Mouse (Mus musculus) brown adipose tissue, adult 24 weeks (tissue): ENCODE results near the gene Ddah1. TPM values are rescaled to one million over a fixed set of nuclear protein-coding genes. Genes with fewer than 3 reads are reported as not detected.

Experiments used
- H3K27ac ChIP-seq: fragments of 200-500 bp; replicated peaks from 2 replicates; pipeline ENCODE4 v1.5.1; 2012; ENCODE audit warnings: low read depth, mild to moderate bottlenecking, low read length
- H3K4me1 ChIP-seq: fragments of 200-500 bp; 2 replicates; pipeline ENCODE4 v1.6.1; 2012; ENCODE audit warnings: low read length, mixed read lengths; ENCODE audit not compliant: control insufficient read depth, insufficient read depth, insufficient read length
- H3K4me3 ChIP-seq: fragments of 200-500 bp; 2 replicates; pipeline ENCODE4 v1.5.1; 2012; ENCODE audit warnings: low read depth, mild to moderate bottlenecking, low read length, moderate library complexity; ENCODE audit not compliant: insufficient read depth
- polyA plus RNA-seq: library from polyadenylated mRNA; stranded (reverse); fragments of >200 nt; gene quantifications from 2 replicates; pipeline ENCODE4 v1.2.4, GENCODE M21; 2012; ENCODE audit not compliant: missing spikeins, insufficient read depth, insufficient read length

Ddah1 gene
- 0.59 and 1.3 TPM in 2 replicates for polyA plus RNA-seq

DNA sequence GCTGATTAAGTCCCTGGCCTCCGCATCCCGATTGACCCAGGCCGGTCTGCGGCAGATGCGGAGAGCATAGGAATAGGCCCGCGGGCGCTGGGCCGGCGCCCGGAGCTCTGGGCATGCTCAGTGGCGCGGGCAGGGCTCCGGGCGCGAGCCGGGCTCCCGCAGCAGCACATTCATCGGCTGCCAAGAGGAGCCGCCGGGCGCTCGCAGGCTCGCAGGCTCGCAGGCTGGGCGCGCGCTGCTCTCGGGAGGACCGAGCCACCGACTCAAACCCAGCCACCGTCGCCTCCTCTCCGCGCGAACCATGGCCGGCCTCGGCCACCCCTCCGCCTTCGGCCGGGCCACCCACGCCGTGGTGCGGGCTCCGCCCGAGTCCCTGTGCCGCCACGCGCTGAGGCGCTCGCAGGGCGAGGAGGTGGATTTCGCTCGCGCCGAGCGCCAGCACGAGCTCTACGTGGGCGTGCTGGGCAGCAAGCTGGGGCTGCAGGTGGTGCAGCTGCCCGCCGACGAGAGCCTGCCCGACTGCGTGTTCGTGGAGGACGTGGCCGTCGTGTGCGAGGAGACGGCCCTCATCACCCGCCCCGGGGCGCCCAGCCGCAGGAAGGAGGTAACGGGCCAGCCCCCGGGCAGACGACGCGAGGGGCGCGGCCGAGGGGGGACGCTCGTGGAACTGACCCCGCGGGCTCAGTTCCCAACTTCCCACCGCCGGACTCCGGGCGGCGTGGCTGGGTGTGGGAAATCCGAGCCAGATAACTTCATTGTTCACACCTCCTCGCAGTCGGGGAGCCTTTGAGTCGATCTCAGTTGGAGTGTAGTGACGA is at the start of gene Ddah1:
TSS of gene Ddah1 (plus strand) at position 115 of the 818 bp plus-strand sequence.
- peaks cover 5% of the 10 kb centered on the region; the same call in 1 of the 2 replicates for H3K4me1 ChIP-seq
- peak within 1 kb of the TSS; percentile 20 for H3K27ac ChIP-seq
- peak within 1 kb of the TSS; percentile 57 for H3K4me3 ChIP-seq

DNA sequence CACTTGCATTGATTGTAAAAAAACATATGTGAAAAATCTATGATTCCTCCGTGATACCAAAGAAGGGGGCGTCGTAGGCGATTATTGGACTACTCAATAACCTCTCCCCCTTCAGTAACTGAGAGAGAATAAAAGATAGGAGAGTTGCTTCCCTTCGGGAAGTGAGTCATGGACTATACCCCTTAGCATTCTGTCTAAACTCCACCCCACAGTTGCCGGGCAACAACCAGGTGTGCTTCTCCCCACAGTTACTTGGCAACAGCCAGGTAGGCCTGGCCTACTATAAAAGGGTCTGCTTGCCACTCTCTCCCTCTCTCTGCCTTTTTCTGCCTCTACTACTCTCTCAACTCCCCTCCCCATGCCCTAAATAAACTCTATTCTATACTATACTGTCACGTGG is 42.6 kb upstream of the Ddah1 start:
- Histone ChIP-seq H3K4me1 (peaks cover 4% of the 10 kb centered on the region; the same call in 1 of the 2 replicates), H3K27ac (no peak overlapping the region), H3K4me3 (no peak overlapping the region)

DNA sequence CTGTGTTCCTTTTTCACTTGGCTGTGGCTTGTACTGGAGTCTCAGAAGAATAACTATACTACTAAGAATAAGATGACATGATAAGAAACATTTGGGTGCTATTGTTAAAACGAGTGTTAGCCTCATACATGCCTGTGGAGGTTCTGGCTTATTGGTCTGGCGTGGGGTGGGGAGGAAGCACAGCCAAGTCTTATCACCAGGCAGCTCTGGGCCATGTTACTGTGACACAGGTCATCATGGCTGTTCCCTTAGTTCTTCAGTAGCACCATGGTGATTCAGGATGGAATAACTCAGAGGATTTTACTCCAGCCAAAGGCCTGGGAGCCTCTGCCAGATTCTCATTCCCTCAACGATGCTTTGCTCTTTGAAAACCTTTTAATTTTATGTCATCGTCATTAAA is 38.8 kb upstream of the Ddah1 start:
- Histone ChIP-seq H3K4me3 (no peak overlapping the region), H3K27ac (peak overlapping the region; percentile 74), H3K4me1 (peaks cover 4% of the 10 kb centered on the region; the same call in 1 of the 2 replicates)

DNA sequence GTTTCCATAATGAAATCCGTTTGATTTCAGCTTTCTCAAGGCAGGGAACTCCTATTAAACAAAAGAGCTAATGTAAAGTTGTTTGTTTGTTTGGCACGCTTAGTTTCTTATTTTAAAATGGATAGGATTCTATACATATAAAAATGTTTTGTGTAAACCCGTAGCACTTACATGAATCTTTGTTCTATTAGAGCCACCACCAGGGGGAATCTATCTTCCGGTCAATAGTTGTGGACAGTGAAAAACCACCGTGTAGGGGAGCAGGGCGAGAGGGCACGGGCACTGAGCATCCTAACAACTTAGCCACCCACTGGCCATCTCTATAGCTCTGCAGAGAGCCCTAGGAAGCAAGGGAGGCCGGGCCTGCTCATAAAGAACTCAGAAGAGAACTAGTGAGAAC is 33.4 kb upstream of the Ddah1 start:
- H3K27ac ChIP-seq = no peak overlapping the region

DNA sequence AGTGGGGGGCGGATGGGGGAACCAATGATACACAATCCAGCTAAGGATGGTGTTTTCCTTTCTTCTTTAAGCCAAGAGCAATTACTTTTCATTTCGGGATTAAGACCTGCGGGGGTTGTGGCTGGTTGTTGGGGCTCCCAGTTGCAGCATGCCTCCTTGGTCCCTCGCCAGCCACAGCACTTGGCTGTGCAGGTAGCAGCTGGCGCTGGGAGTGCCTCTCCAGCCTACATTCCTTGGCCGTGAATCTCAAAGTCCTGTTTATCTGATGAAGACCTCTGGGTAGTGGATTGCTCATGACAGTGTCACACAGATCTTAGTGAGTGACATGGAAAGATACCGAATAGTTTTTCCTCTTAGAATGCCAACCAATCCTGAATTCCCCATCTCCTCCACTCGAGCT is 30.1 kb upstream of the Ddah1 start:
- Histone ChIP-seq H3K27ac (no peak overlapping the region), H3K4me1 (no peaks in the 10 kb centered on the region), H3K4me3 (no peak overlapping the region)

More for the DNA sequence above, 33.4 kb upstream of the Ddah1 start:
- Histone ChIP-seq H3K4me3 (no peak overlapping the region), H3K4me1 (no peaks in the 10 kb centered on the region)

DNA sequence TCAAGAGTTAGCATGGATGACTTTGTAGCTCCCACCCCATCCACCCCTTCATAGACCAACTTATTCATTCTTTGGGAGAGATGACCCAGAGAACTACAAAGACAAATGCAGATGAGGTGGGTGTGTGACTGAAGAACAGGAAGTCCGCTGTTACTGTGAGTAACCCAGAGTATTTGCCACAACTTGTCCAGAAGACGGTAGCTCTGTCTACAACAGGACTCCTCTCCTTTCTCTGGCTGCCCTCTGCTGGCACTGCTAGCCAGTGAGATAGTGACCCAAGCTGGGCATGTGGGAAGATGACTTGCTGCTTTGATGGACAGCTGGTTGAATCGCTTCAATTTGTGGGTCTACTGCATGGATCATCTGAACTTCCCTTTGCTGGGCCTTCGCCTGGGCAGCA is 28.9 kb upstream of the Ddah1 start:
- no peak overlapping the region for H3K27ac ChIP-seq
- H3K4me1 ChIP-seq = no peaks in the 10 kb centered on the region
- H3K4me3 ChIP-seq = no peak overlapping the region

DNA sequence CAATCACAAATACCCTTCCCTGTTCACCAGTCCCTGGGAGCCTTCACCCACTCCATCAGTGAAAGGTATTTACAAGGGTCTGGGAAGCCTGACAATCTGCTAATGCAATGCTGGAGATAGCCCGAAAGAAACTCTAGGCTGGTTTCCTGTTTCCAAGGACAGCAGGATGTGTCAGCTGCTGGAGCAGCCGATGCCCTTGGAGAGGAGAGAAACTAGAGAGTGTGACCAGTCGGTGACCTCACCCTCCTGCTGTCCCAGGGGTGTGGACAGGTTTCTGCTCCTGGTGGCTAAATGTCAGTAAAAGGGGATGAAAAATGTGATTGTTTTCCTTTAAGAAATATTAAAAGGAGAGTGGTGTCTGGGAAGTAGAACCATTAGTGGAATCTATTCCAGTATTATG is 28.4 kb upstream of the Ddah1 start:
- H3K4me1 ChIP-seq = no peaks in the 10 kb centered on the region
- H3K4me3 ChIP-seq = no peak overlapping the region
- H3K27ac ChIP-seq = no peak overlapping the region

DNA sequence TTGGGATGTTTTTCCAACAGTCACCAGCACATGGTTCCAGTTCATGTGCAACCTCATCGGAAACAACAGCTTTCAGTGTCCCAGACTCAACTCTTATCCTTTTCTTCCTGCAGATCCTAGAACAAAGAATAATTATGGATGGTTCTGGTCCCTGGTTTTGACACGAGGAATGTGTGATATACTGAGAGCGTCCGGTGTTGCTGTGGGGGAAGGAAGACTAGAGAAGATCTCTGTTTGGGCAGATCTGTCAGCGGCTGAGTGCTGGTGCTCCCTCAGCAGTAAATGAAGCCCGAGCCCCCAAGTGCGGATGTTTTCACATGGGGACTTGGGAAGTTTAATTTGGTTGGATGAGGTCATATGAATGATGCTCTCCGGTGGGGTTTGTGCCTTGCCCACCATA is 23.6 kb upstream of the Ddah1 start:
- no peaks in the 10 kb centered on the region for H3K4me1 ChIP-seq
- no peak overlapping the region for H3K4me3 ChIP-seq
- no peak overlapping the region for H3K27ac ChIP-seq

DNA sequence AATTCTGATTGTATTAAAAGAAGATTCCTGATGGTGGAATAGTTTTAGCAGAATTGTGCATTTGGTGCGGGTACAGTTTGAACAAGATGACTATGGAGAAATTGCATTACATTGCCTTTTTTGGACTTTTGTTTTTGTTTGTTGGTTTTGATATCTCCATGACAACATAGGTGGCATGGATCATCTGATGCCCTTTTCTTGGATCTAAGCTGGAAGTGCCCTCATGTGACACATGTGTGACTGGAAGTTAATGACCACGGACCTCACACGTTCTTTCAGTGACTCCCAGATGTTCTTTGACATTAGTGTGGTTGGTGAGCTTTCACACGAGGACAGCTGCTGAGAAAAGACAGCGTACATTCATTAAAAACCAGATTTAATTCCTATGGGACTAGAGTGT is 21.9 kb upstream of the Ddah1 start:
- Histone ChIP-seq H3K4me3 (no peak overlapping the region), H3K27ac (no peak overlapping the region), H3K4me1 (no peaks in the 10 kb centered on the region)

DNA sequence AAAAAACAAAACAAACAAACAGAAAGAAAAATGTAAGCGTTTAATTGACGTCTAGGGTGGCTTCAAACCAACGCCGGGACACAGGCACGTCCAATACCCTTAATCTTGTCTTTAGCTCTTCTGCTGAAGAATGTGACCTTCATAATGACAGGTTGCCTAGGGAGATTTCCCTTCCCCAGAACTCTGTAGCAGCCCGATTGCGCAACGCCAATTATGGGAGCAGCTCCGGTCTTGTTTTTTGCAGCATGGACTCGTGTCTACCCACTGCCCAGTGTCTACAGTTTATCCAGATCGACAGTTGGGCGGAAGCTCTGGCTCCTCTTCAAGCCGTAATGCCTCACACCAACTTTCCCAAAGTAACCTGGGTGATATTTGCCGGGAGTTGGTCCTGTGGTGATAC is 19.8 kb upstream of the Ddah1 start:
- Histone ChIP-seq H3K27ac (no peak overlapping the region), H3K4me3 (no peak overlapping the region), H3K4me1 (no peaks in the 10 kb centered on the region)

DNA sequence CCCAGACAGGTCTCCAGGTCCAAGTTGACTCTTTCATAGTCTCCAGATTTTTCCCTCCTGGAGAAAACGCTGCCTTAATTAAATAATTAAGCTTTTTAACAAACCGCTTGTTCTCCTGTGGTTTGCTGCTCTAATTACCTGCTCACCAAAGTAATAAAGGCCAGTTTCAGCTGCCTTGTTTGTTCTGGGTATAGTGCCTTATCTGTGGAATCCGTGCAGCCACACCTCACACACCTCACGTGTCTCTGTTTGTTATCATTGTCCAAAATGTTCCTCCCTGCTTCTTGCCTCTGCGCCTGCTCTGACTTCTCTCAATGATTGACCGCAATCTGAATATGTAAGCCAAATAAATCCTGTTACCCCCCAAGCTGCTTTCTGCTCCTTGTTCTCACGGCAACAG is 18.6 kb upstream of the Ddah1 start:
- Histone ChIP-seq H3K27ac (no peak overlapping the region), H3K4me1 (no peaks in the 10 kb centered on the region), H3K4me3 (no peak overlapping the region)

DNA sequence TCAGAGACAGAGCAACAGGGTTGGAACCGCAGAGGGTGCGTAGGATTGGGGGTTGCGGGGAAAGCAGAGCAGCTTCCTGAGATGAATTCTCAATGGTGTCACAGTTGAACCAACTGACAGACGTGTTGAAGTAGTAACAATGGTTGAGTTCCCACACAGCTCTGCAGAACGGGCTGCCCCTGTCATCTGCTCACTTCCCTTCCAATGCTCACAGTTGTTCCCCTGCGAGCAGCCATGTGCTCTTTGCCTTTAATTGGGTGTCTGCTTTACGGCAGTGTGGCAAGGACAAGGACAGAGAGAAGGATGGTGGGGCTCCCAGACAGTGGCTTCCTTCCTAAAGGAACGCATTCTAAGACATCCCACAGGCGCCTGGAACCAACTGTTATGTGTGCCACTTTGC is 15.4 kb upstream of the Ddah1 start:
- Histone ChIP-seq H3K27ac (no peak overlapping the region), H3K4me1 (no peaks in the 10 kb centered on the region)

DNA sequence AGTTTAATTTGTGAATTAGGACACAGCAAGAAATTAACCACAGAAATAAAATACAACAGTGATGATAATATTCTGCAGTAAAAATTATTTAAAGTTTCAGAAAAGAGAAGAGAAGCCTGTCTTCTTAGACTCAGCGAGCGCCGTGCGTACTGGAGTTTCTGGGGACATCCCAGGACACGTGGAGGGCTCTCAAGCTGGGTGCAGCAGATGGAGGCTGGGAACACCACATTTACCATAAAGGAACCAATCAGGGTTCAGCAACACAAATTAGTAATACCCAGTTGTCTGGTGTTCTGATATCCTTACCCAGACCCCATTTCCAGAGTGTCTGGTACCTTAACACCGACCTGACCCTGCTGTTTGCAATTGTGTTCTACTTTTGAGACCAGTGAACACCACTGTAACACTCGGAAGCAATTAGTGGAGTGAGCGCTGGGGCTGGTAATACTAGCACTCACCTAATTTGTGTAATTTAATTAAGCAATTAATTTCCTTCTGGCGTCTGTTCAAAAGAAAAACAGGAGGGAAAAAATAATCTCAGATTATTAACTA is 14.9 kb upstream of the Ddah1 start:
- Histone ChIP-seq H3K4me3 (no peak overlapping the region), H3K4me1 (no peaks in the 10 kb centered on the region), H3K27ac (no peak overlapping the region)

More for the DNA sequence above, 15.4 kb upstream of the Ddah1 start:
- H3K4me3 ChIP-seq = no peak overlapping the region

DNA sequence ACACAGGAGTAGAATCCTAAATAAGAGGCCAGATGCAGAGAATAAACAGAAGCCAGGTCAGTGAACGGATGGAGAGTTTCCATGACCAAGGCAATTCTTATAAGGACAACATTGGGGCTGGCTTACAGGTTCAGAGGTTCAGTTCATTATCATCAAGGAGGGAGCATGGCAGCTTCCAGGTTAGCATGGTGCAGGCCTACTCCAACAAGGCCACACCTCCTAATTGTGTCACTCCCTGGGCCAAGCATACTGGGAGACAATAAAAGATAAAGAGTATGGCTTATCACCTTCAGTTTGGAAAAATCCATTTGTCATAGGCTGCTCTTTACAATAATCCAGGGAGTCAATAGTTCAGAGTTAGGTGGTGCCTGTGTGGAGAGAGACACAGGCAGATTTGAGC is 9.8 kb upstream of the Ddah1 start:
- H3K4me1 ChIP-seq = no peaks in the 10 kb centered on the region
- no peak overlapping the region for H3K27ac ChIP-seq
- H3K4me3 ChIP-seq = no peak overlapping the region

DNA sequence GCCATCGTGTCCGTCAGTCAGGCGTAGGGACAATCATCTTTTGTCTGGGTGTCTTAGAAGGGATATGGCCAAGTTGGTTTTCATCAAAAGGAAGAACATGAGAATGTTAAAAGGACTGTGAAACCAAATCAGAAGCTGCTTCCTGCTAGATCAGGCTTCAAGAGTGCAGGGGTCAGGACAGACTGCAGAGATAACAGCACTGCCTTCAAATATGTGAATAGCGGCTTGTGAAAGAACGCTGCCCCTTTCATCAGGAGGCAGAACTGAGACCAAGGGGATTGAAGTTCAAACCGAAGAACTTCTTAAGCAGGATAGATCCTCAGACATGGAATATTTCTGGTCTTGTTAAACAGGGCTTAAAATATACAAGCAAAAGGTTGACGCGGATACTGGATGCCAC is 2.0 kb upstream of the Ddah1 start:
- Histone ChIP-seq H3K4me3 (no peak overlapping the region), H3K4me1 (peaks cover 5% of the 10 kb centered on the region; the same call in 1 of the 2 replicates), H3K27ac (no peak overlapping the region)

DNA sequence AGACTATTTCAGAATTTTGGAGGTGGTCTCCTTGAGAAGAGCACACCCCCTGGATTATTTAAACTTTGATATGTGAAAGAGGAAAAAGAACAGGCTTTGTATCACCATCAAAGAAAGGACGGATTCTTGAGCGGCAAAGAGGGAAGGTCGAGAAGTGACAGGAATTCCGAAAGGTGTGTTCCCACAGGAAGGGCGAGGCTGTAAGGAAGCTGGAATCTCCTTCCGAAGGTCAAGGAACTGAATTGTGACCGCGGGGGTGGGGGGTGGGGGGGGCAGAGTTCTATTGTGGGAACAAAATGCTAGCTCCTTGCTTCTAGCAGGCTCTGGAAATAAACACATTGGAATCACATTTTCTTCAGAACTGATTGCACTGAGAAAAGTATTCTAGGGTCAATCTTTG is 1.3 kb upstream of the Ddah1 start:
- Histone ChIP-seq H3K4me3 (0 out of 2 replicates have a peak overlapping the region, but pooled peaks have one; percentile 15), H3K27ac (peak overlapping the region; percentile 20)

More for the DNA sequence above, 1.3 kb upstream of the Ddah1 start:
- H3K4me1 ChIP-seq = peaks cover 5% of the 10 kb centered on the region; the same call in 1 of the 2 replicates
